ENCODE assay signal across 25 mouse cellular contexts in the genomic region with DNA sequence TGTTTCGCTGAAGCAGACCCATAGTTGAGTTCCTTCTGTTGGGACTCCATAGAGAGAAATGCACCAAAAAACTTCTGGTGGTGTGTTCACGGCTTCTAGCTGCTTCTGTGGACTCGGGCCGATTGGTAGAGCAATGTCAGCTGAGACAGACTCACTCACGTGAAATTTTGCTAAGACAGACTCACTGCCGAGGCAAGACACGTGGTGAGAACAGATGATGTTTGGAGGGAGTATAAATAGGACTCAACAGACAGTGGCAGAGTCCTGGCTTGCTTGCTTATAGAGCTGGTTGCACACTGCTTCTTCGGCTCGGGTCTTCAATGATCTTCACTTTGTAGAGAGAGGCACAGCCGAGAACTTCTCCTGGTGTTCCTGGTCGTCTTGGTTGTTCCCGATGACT.
"Had no signal": no experiment of that assay in that cellular context is flagged by ENCODE, and none has a peak within 500 bp of the region (broad histone marks: within the 10 kb centered on the region; RNA-seq: fewer than 3 reads in every experiment).

No protein-coding gene starts in this region.

- H3K9ac ChIP-seq: heart, embryonic 13.5 days; heart, embryonic 15.5 days; hindbrain, embryonic 13.5 days; hindbrain, embryonic 15.5 days; limb, embryonic 12.5 days; liver, embryonic 13.5 days; liver, embryonic 15.5 days had no signal

- H3K9me3 ChIP-seq: heart, embryonic 15.5 days; hindbrain, embryonic 13.5 days; hindbrain, embryonic 15.5 days; limb, embryonic 10.5 days; limb, embryonic 12.5 days; liver, embryonic 13.5 days; liver, embryonic 15.5 days had no signal

- ATAC-seq: hindbrain, postnatal 0 days; intestine, embryonic 16.5 days had no signal

- H3K27me3 ChIP-seq: heart, embryonic 13.5 days; heart, embryonic 15.5 days; hindbrain, embryonic 13.5 days; hindbrain, embryonic 15.5 days; limb, embryonic 12.5 days; liver, embryonic 15.5 days had no signal

- DNase-seq: gastrocnemius, postnatal 14 days; gastrocnemius, postnatal 36 days; heart, adult 11 months; heart, adult 2 months; heart, postnatal 14 days; heart, postnatal 36 days; kidney, adult 11 months; kidney, adult 2 months; kidney, adult 9 months; kidney, postnatal 10 days; kidney, postnatal 25 days; kidney, postnatal 4 days; liver; liver, embryonic 13.5 days had no signal

- H3K4me2 ChIP-seq: heart, embryonic 11.5 days; heart, embryonic 13.5 days; heart, embryonic 15.5 days; hindbrain, embryonic 13.5 days; hindbrain, embryonic 15.5 days; limb, embryonic 12.5 days; liver, embryonic 11.5 days; liver, embryonic 13.5 days; liver, embryonic 15.5 days had no signal

- H3K4me3 ChIP-seq: heart, adult 2 months; heart, embryonic 13.5 days; heart, embryonic 15.5 days; hindbrain, embryonic 13.5 days; hindbrain, embryonic 15.5 days; limb, embryonic 10.5 days; limb, embryonic 12.5 days; liver, embryonic 13.5 days; liver, embryonic 15.5 days had no signal

- H3K36me3 ChIP-seq: heart, embryonic 13.5 days; heart, embryonic 15.5 days; hindbrain, embryonic 13.5 days; hindbrain, embryonic 15.5 days; limb, embryonic 10.5 days; limb, embryonic 12.5 days; liver, embryonic 13.5 days; liver, embryonic 15.5 days had no signal

- H3K27ac ChIP-seq: heart, adult 2 months; heart, embryonic 13.5 days; heart, embryonic 15.5 days; hindbrain, embryonic 13.5 days; hindbrain, embryonic 15.5 days; hindbrain, postnatal 0 days; limb, embryonic 10.5 days; limb, embryonic 12.5 days; liver, embryonic 13.5 days; liver, embryonic 15.5 days had no signal
